34 mouse cellular contexts compared by ENCODE assay signal in genomic region chr14:82466708-82467107, GRCm38 (mm10).
"Had no signal": no experiment of that assay in that cellular context is flagged by ENCODE, and none has a peak within 500 bp of the region (broad histone marks: within the 10 kb centered on the region; RNA-seq: fewer than 3 reads in every experiment).

No protein-coding gene starts in this region.

- DNase-seq: heart, postnatal 10 days; heart, postnatal 14 days; heart, postnatal 36 days; heart, postnatal 4 days; kidney, adult 11 months; kidney, adult 18-20 months; kidney, adult 2 months; kidney, adult 8-10 months; kidney, adult 9 months; kidney, postnatal 10 days; kidney, postnatal 14 days; kidney, postnatal 25 days; kidney, postnatal 36 days; kidney, postnatal 4 days; layer of hippocampus, adult 9-11 months; layer of hippocampus, postnatal 36 days had no signal

- H3K9ac ChIP-seq: heart, embryonic 12.5 days; heart, embryonic 13.5 days; heart, embryonic 15.5 days; hindbrain, embryonic 12.5 days; hindbrain, embryonic 13.5 days; hindbrain, embryonic 14.5 days; hindbrain, embryonic 15.5 days; intestine, embryonic 15.5 days; kidney, embryonic 15.5 days had no signal

- H3K4me1 ChIP-seq: heart, embryonic 12.5 days; heart, embryonic 13.5 days; heart, embryonic 15.5 days; hindbrain, embryonic 10.5 days; hindbrain, embryonic 12.5 days; hindbrain, embryonic 13.5 days; hindbrain, embryonic 15.5 days; intestine, embryonic 15.5 days; kidney, embryonic 15.5 days had no signal

- H3K9me3 ChIP-seq: heart, embryonic 12.5 days; heart, embryonic 13.5 days; heart, embryonic 15.5 days; hindbrain, embryonic 10.5 days; hindbrain, embryonic 12.5 days; hindbrain, embryonic 13.5 days; hindbrain, embryonic 15.5 days; intestine, embryonic 15.5 days; kidney, embryonic 15.5 days had no signal

- H3K27ac ChIP-seq: heart, embryonic 13.5 days; heart, embryonic 15.5 days; hindbrain, embryonic 10.5 days; hindbrain, embryonic 12.5 days; hindbrain, embryonic 13.5 days; hindbrain, embryonic 14.5 days; hindbrain, embryonic 15.5 days; hindbrain, postnatal 0 days; intestine, embryonic 15.5 days; kidney, embryonic 15.5 days; kidney, postnatal 0 days; layer of hippocampus, adult 2 months; left cerebral cortex, adult 2 months had no signal

- H3K27me3 ChIP-seq: heart, embryonic 12.5 days; heart, embryonic 13.5 days; heart, embryonic 15.5 days; hindbrain, embryonic 12.5 days; hindbrain, embryonic 13.5 days; hindbrain, embryonic 15.5 days; intestine, embryonic 15.5 days; kidney, embryonic 15.5 days had no signal

- H3K4me3 ChIP-seq: heart, embryonic 12.5 days; heart, embryonic 13.5 days; heart, embryonic 15.5 days; hindbrain, embryonic 10.5 days; hindbrain, embryonic 12.5 days; hindbrain, embryonic 13.5 days; hindbrain, embryonic 15.5 days; intestine, embryonic 15.5 days; kidney, embryonic 15.5 days; layer of hippocampus, adult 2 months; left cerebral cortex, adult 2 months had no signal

- ATAC-seq: hindbrain, postnatal 0 days; inflammation-experienced regulatory T-cells, adult 6 months; intestine, embryonic 15.5 days; intestine, embryonic 16.5 days; intestine, postnatal 0 days had no signal

- H3K4me2 ChIP-seq: heart, embryonic 11.5 days; heart, embryonic 12.5 days; heart, embryonic 13.5 days; heart, embryonic 15.5 days; hindbrain, embryonic 12.5 days; hindbrain, embryonic 13.5 days; hindbrain, embryonic 14.5 days; hindbrain, embryonic 15.5 days; intestine, embryonic 15.5 days; kidney, embryonic 15.5 days had no signal

- H3K36me3 ChIP-seq: heart, embryonic 12.5 days; heart, embryonic 13.5 days; heart, embryonic 15.5 days; hindbrain, embryonic 10.5 days; hindbrain, embryonic 12.5 days; hindbrain, embryonic 13.5 days; hindbrain, embryonic 15.5 days; intestine, embryonic 15.5 days; kidney, embryonic 15.5 days had no signal
